Mouse (Mus musculus): ENCODE measurements around the gene Tmem163.

DNA sequence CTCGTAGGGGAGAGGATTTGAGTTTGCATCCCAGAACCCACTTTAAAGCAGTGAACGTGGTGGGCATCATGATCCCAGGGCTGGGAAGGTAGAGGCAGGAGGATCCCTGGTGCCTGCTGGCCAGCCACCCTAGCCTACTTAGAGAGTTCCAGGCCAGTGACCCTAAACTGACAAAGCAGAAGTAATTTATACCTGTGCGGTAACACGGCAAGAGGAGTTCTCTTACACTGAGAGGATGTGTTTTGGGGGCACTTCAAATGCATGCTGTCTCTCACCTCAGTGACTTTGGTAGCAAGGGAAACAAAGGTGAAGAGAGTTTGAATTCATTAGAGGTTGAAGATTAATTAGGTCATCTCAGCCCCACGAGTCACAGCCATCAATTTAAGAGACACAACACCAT, 101.4 kb downstream of the Tmem163 start:
- TF ChIP-seq POLR2A (IDR thresholded peaks at IDR 0.05; ENCODE audit: low read depth, low read length): no peak
- no peak for TF ChIP-seq CTCF (conservative IDR thresholded peaks at IDR 0.05; ENCODE audit: insufficient read depth, insufficient read length, low read depth, low read length)
